Mouse (Mus musculus): Measurements from ENCODE around the gene Vmn2r78. TPM values are rescaled to one million over a fixed set of nuclear protein-coding genes. Genes with fewer than 3 reads are reported as not detected.

Gene Vmn2r78
- not detected for polyA plus RNA-seq (2015; fragmentation: Illumina TruSeq; extraction: RNeasy Lipid Tissue Mini Kit (QIAGEN cat#74804); ENCODE audit: insufficient read depth, low replicate concordance)

DNA sequence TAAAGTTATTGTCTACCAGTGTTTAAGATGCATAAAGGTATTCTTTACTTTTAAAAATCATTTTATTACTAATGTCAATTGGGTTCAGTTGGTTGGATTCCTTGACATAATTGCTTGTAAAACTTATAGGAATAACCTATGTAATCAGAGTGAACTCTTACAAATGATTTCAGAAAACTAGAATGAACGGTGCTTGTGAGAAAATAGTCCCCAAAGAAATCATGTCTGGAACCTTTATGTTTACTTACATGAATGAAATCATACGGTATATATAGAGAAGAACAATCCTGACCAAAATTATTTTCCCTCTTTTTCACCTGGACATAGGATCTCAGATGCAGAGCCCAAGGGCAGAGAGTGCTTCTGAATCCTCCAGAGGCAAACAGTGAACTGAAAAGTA lies at the start of gene Vmn2r78:
TSS of gene Vmn2r78 (plus strand) at position 301 of the 400 bp plus-strand sequence.

DNA sequence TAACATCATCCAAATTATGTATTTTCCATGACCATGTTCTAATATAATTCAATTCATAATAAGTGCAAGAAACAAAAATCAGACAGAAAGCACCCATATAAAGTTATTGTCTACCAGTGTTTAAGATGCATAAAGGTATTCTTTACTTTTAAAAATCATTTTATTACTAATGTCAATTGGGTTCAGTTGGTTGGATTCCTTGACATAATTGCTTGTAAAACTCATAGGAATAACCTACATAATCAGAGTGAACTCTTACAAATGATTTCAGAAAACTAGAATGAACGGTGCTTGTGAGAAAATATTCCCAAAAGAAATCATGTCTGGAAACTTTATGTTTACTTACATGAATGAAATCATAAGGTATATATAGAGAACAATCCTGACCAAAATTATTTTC lies 80.9 kb downstream of the Vmn2r78 start, which contains the start of gene Vmn2r79:
TSS of gene Vmn2r79 (plus strand) at position 301 of the 400 bp plus-strand sequence.

Other genes starting within 250 kb of the Vmn2r78 start
- not detected for gene Olfr292, start 226.8 kb upstream of the Vmn2r78 start, polyA plus RNA-seq (2015; fragmentation: Illumina TruSeq; extraction: RNeasy Lipid Tissue Mini Kit (QIAGEN cat#74804); ENCODE audit: insufficient read depth, low replicate concordance)
- gene Folh1, start 139.2 kb upstream of the Vmn2r78 start, polyA plus RNA-seq (2015; fragmentation: Illumina TruSeq; extraction: RNeasy Lipid Tissue Mini Kit (QIAGEN cat#74804); ENCODE audit: insufficient read depth, low replicate concordance) = 0.61 TPM
- gene Vmn2r77, start 120.1 kb upstream of the Vmn2r78 start, polyA plus RNA-seq (2015; fragmentation: Illumina TruSeq; extraction: RNeasy Lipid Tissue Mini Kit (QIAGEN cat#74804); ENCODE audit: insufficient read depth, low replicate concordance) = not detected
- gene Vmn2r79, start 81.0 kb downstream of the Vmn2r78 start, polyA plus RNA-seq (2015; fragmentation: Illumina TruSeq; extraction: RNeasy Lipid Tissue Mini Kit (QIAGEN cat#74804); ENCODE audit: insufficient read depth, low replicate concordance) = not detected